Mouse (Mus musculus) urinary bladder, postnatal 36 days (tissue): ENCODE data around the gene Zfp423.

Experiments used
- DNase-seq, 2 experiments: peaks; one replicate each; pipeline ENCODE4 v3.0.0; 2022; ENCODE audit warnings: low spot score in 2 of 2, mixed read lengths in 1 of 2

The Zfp423 gene

GRCm38 (mm10) chr8:87746072-87746471 lies 213.3 kb downstream of the Zfp423 start:
- DNase-seq: peak; percentile 17 to 37

GRCm38 (mm10) chr8:87745125-87745698 lies 214.2 kb downstream of the Zfp423 start:
- DNase-seq: no peak

DNA sequence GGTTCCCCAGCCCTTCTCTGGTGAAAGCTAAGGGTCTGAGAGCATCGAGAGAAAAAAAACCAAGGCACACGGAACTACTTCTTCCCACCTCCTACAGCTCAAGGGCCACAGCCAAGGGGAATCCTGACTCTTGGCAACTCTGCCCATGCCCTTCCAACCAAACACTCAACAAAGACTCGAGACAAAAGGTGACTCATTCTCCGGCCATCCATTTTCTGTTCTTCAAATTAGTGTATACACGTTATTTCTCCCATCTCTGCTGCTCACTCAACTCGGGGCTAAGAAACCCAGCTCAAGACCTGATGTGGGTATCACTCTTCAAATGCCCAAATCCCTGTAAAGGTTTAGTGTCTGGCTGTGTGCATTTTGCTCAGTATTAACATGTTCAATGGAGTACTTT lies 214.8 kb downstream of the Zfp423 start:
- no peak for DNase-seq

DNA sequence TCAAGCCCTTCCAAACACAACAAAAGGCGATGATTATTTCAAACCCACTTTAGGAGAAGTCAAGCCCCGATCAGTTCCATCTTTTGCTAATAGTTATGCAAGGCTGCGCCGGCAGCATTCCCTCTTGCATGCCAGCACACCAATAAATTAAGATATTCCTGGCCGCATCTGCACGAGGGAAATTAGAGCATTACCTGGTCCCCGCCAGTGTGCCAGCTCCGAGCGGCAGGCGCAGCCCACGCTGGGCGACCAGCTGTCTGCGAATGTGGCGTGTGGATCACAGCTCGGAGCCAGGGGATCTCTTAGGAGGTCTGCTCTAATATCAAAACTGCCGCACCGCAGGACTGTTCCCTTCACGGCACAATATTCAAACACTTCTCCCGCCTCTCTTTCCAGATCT lies 217.4 kb downstream of the Zfp423 start:
- no peak for DNase-seq

GRCm38 (mm10) chr8:87740946-87741530 lies 218.4 kb downstream of the Zfp423 start:
- DNase-seq: no peak

DNA sequence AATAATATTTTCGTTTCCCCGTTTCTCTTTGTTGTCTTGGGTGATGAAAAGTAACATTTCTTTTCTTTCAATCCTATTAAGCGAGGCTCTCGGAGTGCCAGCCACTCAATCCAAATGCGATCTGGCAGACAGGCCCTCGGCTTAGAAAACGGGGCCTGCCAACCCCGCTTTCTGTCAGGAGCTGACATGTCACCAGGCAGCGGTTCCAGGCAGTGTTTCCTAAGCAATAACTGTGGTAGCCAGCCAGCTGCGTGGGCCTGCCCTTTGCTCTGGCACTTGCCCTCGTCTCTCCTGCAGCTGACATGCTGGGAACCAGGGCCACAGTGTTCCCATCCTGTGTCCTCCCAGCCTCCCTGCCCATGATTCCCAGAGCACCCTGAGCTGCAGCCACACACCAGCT lies 221.5 kb downstream of the Zfp423 start:
- DNase-seq: peak in 1 of 2 experiments; percentile 55

- no peak for DNase-seq
Measured at GRCm38 (mm10) chr8:87734902-87735301, 224.5 kb downstream of the Zfp423 start.

- DNase-seq: no peak
Measured at GRCm38 (mm10) chr8:87734496-87734895, 224.9 kb downstream of the Zfp423 start.

DNA sequence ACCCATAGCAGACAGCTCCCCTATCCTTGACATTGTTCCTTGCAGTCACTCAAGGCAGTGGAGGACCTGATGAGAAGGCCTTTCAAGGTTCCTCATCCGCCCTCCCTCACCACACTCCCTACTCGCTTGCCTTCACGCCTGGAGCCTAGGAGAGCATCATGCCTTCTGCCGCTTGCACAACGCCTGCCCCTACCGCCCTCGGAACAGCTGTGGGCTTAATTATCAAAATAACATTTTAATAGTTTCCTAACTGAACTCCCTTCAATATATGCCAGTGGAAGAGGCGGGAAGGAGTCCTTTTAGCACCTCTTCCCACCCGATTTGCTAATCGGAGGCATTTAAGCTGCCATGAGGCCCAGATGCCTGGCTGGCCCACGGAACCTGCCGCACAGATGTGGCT lies 228.3 kb downstream of the Zfp423 start:
- DNase-seq: no peak

- no peak for DNase-seq
Measured at GRCm38 (mm10) chr8:87723015-87723414, 236.4 kb downstream of the Zfp423 start.

DNA sequence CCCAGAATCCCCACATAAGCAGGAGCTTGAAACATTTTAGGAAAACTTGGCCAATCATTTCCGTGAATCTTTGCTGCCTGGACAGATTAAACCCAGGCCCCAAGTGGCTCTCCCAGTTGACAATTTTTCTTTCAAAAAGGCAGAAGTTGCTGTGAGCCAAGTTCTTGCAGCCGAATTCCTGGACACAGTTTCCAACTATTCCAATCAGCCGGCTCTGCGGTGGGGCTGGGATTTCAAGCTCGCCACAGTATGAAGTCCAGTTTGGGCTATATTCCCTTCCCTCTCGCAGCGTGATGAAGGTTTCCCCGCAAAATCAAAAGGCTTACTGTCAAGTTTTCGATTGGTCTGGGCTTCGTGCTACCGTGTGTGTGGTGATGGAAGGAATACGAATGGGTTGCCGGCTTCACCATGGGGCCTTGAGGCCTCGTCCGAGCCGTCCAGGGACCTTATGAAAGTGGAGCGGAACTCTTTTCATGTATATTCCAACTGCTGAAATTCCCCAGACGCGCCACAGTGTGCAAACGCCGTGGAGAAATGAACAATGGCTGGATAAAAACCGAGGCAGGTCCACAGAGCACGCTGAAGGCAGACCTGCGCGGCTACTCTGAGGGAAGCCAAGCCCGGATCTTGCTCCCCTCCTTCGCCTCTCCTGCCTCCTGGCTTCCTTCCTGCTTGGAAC lies 240.1 kb downstream of the Zfp423 start:
- DNase-seq: no peak

DNA sequence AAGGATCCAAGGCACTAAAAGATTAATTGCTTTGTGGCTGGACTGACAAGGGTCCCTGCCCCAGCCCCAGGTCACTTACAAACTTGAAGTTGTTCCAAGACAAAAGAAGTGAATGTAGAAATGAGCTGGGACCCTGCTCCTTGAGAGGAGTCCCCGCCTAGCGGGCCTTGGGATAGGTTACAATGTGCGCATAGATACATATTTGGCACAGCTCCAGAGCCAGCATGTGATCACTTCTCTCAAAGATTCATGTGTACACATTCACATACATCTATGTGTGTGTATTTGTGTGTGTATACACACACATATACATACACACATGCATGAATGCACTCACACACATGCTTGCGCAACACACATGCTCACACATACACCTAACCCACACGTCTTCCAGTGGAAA lies 241.9 kb downstream of the Zfp423 start:
- no peak for DNase-seq

GRCm38 (mm10) chr8:87716726-87717248 lies 242.6 kb downstream of the Zfp423 start:
- no peak for DNase-seq

- peak; percentile 60 to 71 for DNase-seq
Measured at GRCm38 (mm10) chr8:87715731-87716682, 243.4 kb downstream of the Zfp423 start.

DNA sequence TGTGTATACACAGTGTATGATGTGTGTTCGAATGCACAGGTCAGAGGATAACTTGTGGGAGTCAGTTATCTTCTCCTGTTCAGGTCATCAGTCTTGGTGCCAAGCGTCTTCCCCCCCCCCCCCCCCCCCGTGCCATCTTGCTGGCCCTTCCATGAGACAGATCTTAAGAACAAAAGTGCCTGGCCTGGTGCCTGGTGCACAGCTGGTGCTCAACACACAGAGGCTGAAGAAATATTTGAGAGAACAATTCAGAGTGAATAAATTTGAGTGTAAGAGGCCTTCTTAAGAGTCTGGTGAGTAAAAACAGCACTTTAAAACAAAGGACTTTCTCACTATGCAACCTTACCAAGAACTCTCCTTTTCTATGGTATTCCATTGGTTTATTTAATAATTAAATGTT lies 245.4 kb downstream of the Zfp423 start:
- DNase-seq: no peak

DNA sequence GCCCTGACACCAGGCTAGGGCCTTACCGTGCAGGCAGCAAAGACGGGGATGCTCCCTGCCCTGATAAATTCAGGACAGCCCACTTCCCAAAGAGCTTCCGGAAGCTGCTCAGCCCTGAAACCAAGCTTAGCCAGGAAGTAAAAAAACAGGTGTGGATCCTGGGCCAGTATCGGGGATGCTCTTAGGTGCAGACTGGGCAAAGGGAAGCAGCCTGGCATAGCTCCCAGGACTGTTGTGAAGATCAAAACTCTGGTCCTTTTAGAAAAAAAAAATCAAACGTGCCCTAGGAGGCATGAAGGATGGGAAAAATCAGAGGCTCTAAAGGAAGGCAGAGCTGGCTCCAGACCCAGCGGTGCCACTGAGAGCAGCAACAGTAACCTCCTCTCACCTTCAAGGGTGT lies 247.4 kb downstream of the Zfp423 start:
- DNase-seq: no peak

DNA sequence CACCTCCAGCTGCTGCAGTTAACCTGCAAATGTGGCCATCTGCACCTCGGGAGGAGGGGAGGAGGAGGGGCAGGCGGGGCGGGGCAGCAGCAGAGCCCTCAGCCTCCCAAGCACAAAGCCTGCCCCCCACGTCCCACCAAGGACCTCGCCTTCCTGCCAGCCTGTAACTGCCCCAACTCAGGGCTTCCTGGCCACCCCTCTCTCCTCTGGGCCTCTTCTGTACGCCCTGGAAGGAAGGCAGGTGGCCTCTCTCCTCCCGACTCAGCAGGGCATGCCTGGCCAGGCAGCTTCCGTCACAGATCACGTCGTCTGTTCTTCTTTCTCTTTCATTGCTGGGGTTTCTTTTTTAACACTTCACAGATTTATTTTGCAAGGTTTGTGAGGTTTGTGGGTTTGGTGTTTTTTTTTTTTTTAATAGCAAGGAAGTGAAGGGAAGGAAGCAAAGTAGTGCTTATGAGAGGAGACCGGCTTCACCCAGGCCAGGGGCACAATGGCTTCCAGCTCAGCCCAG lies 251.2 kb downstream of the Zfp423 start:
- DNase-seq: no peak

DNA sequence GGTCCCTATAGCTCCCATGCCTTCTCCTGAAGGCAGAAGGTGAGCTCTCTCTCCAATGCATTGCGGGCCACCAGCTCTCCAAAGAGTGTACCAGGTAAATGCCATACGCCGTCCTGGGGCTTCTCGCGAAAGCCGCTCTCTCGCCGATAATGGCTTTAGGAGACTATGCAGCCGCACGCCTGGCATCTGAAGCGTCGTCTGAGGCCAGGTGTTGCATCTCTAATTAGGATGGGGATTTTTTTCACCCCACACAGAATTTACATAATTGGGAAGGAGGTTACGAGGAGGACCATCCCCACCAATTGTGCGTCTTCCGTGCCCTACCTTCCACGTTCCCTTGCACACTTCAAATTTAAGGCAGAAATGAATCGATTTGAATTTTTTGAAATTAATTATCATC lies 252.2 kb downstream of the Zfp423 start:
- DNase-seq: no peak

DNA sequence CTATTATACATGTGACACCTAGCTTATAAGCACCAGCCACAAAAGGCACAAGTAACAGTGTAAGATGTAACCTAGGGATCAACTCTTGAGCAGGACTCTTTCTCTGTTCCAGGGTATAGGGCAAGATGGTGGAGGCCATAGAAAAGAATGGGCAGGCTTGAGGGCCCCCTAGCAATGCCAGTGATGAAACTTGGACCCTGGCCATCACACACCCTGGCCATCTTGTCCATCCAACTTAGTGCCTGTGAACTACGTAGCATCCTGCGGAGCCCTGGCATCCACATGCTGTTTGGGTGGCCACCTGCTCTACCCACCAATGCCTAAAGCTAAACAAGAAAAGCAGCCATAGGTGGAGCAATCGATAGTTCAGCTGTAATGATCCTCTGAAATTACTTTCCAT lies 254.6 kb downstream of the Zfp423 start:
- no peak for DNase-seq

- DNase-seq: no peak
Measured at GRCm38 (mm10) chr8:87702790-87703311, 256.5 kb downstream of the Zfp423 start.

GRCm38 (mm10) chr8:87702051-87702521 lies 257.3 kb downstream of the Zfp423 start:
- DNase-seq: peak; percentile 14 to 41
